Mouse (Mus musculus) frontal cortex, adult 2 months (tissue): Measurements from ENCODE around the gene Zfp827. TPM values are rescaled to one million over a fixed set of nuclear protein-coding genes. Genes with fewer than 3 reads are reported as not detected.
"Not testable (repeated sequence)": the region's sequence is repeated elsewhere in the genome, so short reads cannot be mapped to it uniquely, and the experiment has no call there.

Experiments
- DNase-seq, 2 experiments: peaks; one replicate each; pipeline ENCODE4 v3.0.0; 2022; ENCODE audit warnings: low spot score in 1 of 2; ENCODE audit errors: extremely low spot score in 1 of 2
- polyA plus RNA-seq: library from polyadenylated mRNA; depleted of rRNA; stranded (reverse); fragments of >200 nt; gene quantifications from 2 replicates; pipeline ENCODE4 v1.2.3, GENCODE M21; 2012

Gene Zfp827
- polyA plus RNA-seq, 1 experiment = 33.5 TPM

GRCm38 (mm10) chr8:79104634-79105033 lies 76.4 kb downstream of the Zfp827 start:
- DNase-seq = no peak

- no peak for DNase-seq
These were observed 76.9 kb downstream of the Zfp827 start for GRCm38 (mm10) chr8:79105186-79105585.

- no peak for DNase-seq
These were observed 83.2 kb downstream of the Zfp827 start for GRCm38 (mm10) chr8:79111461-79111860.

GRCm38 (mm10) chr8:79112480-79112879 lies 84.2 kb downstream of the Zfp827 start:
- DNase-seq = no peak

- no peak for DNase-seq
These were observed 85.3 kb downstream of the Zfp827 start for GRCm38 (mm10) chr8:79113533-79113932.

GRCm38 (mm10) chr8:79114561-79114960 lies 86.3 kb downstream of the Zfp827 start:
- DNase-seq = no peak

- no peak for DNase-seq
These were observed 88.2 kb downstream of the Zfp827 start for GRCm38 (mm10) chr8:79116436-79116835.

- no peak for DNase-seq
These were observed 89.5 kb downstream of the Zfp827 start for GRCm38 (mm10) chr8:79117711-79118110.

- DNase-seq = no peak
These were observed 93.4 kb downstream of the Zfp827 start for GRCm38 (mm10) chr8:79121614-79122013.

- DNase-seq = no peak
These were observed 96.0 kb downstream of the Zfp827 start for GRCm38 (mm10) chr8:79124231-79124630.

- DNase-seq = no peak
These were observed 99.1 kb downstream of the Zfp827 start for GRCm38 (mm10) chr8:79127211-79127816.

- DNase-seq = not testable (repeated sequence)
These were observed 100.3 kb downstream of the Zfp827 start for GRCm38 (mm10) chr8:79128534-79128933.

GRCm38 (mm10) chr8:79139614-79140013 lies 111.4 kb downstream of the Zfp827 start:
- peak; percentile 55 to 83 for DNase-seq

- DNase-seq = peak; percentile 80 to 84
These were observed 112.7 kb downstream of the Zfp827 start for GRCm38 (mm10) chr8:79140981-79141380.

- DNase-seq = peak in 1 of 2 experiments; percentile 53
These were observed 113.4 kb downstream of the Zfp827 start for GRCm38 (mm10) chr8:79141592-79141991.

GRCm38 (mm10) chr8:79143729-79144128 lies 115.5 kb downstream of the Zfp827 start:
- no peak for DNase-seq

GRCm38 (mm10) chr8:79145210-79145609 lies 117.0 kb downstream of the Zfp827 start:
- DNase-seq = no peak

GRCm38 (mm10) chr8:79145626-79146025 lies 117.4 kb downstream of the Zfp827 start:
- no peak for DNase-seq

- DNase-seq = no peak
These were observed 120.6 kb downstream of the Zfp827 start for GRCm38 (mm10) chr8:79148799-79149198.

- no peak for DNase-seq
These were observed 121.6 kb downstream of the Zfp827 start for GRCm38 (mm10) chr8:79149880-79150279.

GRCm38 (mm10) chr8:79150544-79151192 lies 122.4 kb downstream of the Zfp827 start:
- DNase-seq = peak; percentile 38 to 66

GRCm38 (mm10) chr8:79151644-79152043 lies 123.4 kb downstream of the Zfp827 start:
- peak; percentile 27 to 71 for DNase-seq
